Mouse (Mus musculus) layer of hippocampus, postnatal 36 days (tissue): Measurements from ENCODE around the gene Mpg. TPM values are rescaled to one million over a fixed set of nuclear protein-coding genes. Genes with fewer than 3 reads are reported as not detected.

Experiments used
- DNase-seq, 2 experiments: peaks; one replicate each; pipeline ENCODE4 v3.0.0; 2022
- total RNA-seq, 2 experiments: library from RNA; stranded (reverse); gene quantifications; 2 replicates each; pipeline ENCODE4 v1.2.3; 2021

The Mpg gene
- total RNA-seq, 2 experiments from 2014 or later, result 16.8 to 17.0 TPM

DNA sequence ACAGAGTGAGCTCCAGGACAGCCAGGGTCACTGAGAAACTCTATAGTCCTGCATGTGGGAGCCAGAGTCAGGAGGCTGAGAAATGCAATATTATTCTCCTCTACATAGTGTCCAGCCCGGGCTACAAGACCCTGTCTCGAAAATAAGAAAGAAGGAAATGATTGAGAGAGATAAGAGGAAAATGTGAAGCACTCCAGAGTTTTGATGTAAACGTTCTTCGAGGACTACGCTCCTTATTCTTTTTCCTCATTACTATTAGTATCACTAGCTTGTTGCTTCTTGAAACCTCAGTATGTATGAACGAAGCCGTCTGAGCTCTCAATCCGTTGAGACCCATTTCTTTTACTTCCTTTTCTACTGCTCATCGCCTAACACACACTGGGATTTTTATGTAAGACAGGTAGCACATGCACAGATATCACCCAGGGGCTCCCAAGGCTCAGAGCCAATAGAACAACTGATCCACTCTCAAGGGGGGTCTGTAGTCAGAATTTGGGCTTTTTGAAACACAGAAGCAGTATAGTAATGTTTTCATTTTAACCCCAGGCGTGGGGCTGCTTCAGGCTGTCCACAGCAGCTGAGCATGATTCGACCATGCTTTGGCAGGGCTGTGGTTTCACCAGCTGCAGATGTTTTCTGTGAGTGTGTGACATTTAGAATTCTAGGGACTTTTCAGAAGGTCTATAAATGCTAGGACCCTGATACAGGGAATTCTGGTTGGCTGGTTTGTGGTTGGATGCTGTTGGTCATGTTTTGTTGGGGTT lies 24.2 kb upstream of the Mpg start:
- DNase-seq, result no peak

DNA sequence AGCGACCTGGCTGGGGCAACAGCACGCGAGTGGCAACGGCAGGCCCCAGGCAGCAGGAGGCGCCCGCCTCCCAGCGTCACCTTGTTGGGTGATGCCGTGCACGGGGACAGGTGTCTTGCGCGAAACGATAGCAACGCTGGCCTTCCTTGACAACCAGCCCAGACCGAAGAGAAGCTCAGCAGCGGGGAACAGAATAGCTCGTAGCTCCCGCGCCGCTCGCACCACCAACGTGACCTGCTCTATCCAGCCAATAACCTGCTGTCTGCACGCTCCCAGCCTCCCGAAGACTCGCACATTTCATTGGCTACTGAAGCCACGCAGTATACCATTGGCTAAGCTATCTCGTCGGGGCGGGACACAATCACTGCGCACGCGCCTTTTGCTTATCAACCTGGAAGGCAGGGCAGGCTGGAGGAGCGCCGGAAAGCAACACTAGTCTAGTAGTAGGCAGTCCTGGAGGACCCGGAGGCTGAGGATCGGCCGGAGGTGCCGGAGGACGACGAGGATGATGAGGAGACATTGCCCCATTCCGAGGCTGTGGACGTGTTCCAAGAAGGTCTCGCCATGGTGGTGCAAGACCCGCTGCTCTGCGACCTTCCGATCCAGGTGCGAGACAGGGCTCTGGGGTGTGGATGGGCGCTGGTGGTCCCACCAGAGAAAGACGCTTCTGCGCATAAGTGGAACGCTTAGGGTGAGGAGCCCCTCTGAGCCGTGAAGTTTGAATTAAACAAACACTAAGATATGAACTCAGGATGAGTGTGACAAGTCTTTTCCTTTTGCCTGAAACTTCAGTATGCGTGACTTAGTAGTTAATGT lies 21.0 kb upstream of the Mpg start, which contains the start of gene Snrnp25:
Gene Snrnp25 (plus strand): TSS at position 358 of the 816 bp plus-strand sequence.
- DNase-seq, result peak; percentile 91 to 94

DNA sequence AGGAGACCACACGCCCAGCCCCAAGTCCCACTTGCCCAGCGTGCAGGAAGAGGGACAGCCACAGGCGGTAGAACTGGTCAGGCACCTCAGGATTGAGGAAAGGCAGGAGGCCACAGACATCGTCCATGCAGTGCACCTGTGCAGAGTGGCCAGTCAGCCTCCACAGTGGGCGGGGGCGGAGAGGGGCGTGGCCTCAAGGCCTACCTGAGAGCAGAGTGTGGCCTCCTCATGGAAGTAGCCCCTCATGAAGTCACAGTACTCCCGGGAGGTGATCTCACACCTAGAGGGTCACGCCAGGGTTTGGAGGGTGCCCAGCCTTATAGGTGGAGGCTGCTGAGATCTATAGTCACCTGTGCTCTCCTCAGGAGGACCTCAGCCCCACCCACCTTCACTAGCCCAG lies 15.7 kb upstream of the Mpg start:
- no peak for DNase-seq

DNA sequence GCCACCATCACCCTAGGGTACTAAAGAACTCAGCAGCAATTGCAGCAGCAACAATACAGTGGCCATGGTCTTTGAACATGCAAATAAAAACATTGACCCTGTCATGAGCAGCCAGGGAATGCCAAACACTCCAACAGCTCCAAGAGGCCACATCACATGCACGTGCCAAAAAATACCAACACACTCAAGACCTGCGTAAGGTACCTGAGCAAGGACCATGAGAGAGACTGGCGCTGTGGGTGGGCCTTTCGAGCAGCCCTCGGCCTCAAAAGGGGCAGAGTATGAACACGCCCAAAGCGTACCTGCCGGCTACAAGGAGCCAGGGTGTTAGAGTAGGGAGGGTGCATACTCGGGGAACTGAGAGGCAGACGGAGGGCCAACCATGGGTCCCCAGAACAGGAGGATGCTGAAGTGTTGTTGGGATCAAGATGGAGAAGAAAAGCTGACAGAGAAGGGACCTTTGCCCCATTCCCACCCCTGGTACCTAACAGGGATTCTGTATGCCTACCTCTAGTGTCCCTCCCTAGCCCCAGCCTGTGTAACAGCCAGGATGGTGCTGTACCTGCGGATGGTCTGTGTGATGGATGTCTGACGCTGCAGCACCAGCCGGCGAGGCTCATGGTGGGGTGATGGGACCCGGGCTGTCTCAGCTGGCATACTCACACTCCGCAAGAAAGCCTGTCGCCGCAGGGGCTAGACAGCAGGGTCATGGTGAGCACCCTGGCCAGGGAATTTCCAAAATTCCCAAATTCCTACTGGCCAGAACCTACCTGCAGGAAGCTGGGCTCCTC lies 10.7 kb upstream of the Mpg start:
- DNase-seq, result no peak

DNA sequence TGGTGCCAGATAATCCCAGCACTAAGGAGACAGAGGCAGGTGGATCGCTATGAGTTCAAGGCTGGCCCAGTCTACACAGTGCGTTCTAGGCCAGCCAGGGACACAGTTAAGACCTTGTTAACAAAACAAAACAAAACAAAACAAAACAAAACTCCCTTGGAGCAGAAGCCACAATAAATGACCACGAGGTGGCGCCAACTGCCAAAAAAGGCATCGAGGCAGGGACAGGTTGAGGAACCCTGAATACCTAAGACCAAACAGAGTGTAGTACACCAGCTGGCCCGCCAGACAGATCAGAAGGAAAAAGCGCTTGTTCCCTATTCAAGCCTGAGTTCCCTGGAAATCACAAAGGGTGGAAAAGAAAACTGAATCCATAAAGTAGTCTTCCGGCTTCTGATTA lies 9.5 kb upstream of the Mpg start:
- peak in 1 of 2 experiments; percentile 65 for DNase-seq

DNA sequence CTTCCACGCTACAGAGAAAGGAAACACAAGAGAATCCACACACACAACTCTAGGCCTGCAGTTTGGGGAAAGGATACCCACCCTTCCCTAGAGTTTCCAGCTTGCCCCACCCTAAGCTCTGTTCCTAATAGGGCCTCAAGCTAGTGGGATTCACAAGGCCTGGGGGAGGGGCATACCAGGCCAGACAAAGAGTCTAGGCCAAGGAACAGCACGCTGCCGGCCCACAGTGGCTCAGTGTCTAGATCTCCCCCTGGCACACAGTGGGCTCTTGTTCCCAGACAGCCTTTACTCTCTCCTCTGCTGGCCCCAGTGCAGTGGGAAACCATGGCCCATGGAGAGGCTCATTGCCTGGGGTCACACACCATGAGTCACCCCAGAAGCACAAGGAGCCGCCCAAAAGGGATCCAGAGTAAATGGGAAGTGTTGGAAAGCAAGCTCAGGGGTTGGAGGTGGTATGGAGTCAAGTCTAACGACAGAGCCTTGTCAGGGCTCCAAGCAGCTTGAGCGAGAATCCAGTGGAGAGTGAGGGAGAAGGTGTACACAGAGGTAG lies 7.7 kb upstream of the Mpg start:
- peak in 1 of 2 experiments; percentile 26 for DNase-seq

DNA sequence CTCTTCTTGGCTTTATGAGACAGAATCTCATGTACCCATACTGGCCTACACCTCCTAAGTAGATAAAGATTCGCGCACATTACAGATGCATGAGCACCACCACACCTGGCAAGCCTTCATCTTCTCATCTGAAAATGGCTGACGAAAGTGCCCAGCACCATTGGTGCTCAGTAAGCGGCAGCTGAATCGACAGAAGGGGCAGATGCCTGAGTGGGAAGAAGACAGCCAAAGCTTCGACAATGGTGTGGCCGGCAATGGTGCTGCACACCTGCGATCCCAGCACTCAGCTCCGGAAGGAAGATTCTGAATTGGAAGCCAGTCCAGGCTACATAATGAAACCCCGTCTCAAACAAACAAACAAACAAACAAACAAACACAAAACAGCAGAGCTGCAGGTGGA lies 7.0 kb upstream of the Mpg start:
- no peak for DNase-seq

DNA sequence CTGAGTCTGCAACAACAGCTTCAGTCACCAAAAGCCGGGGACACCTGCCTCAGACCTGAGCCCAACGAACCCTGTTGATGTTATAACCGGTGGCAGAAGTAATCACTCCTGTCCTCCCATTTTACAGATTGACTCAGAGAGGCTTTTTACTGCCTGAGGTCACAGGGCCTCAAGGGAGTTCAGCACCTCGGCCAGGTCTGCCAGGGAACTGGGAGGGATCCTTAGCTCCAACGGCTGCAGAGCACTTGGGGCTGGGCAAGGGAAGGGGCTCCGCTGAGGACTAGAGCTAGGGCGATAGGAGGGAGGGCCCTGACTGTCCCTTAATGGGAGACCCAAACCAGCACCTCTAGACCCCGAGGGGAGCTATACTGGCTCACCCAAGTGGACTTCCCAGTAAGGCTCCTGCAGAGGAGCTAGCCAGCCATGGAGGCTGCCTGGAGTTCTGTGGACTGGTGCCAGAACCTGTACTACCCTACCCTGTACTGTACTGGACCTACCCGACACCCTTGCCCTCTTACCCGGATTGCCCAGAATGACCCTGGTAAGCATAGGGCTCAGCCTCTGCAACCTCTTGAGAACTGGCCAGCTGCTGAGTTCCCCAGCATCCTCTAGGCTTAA lies 5.6 kb upstream of the Mpg start:
- no peak for DNase-seq

DNA sequence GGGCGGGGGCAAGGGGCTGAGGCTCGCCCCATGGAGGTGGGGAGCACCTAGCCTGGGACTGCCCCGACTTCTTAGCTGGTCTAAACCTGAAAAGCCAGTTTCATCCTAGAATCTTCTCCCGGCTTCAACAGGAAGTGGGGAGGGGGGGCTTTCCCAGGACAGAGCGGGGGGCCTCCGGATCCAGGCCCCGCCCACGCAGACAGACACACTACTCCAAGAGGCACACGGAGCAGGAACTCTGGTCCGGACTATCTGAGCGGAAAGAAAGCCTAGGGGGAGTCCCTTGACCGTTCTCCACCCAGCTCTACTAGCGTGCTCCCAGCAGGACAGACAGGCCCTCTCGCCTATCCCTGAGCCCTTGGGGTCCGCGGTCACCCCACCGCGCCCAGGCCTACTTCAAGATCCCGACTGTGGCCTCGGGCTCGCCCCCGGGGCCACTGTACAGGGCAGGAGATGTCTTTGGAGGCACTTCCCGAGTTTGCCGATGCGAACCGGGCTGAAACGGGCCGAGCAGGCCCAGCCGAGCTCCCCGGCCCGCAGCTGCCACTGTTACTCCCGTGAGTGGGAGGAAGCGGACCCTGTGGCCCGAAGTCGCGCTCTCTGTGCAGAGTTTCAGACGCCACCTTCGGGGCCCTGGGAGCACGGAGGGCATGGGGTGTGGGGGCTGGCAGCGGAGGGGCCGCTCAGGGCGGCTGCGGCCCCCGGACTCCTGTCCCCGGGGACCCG lies 4.9 kb upstream of the Mpg start:
- no peak for DNase-seq

DNA sequence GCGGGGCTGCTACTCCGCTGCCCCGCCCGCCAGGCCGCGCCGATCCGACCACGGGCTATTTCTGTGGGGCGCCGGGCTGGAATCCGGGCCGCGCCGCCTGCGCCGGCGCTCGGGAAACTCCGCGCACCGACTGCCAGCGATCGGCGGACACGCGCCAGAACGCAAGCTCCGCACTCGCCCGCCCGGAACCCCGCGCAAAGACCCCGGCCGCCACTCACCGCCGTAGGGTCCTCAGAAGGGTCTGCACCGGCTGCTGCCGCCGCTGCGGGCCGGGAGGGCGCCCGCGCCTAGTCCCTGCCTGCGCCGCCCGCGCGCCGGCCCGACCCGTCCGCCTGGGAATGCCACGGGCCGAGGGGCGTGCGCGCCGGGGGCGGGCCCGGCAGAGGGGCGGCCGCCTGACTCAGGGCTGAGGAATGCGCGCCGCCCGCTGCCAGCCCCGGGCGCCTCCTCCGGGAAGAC lies 4.3 kb upstream of the Mpg start, which contains the start of gene Rhbdf1:
Gene Rhbdf1 (minus strand): TSS at position 350 of the 459 bp plus-strand sequence.
- peak in 1 of 2 experiments; percentile 31 for DNase-seq

DNA sequence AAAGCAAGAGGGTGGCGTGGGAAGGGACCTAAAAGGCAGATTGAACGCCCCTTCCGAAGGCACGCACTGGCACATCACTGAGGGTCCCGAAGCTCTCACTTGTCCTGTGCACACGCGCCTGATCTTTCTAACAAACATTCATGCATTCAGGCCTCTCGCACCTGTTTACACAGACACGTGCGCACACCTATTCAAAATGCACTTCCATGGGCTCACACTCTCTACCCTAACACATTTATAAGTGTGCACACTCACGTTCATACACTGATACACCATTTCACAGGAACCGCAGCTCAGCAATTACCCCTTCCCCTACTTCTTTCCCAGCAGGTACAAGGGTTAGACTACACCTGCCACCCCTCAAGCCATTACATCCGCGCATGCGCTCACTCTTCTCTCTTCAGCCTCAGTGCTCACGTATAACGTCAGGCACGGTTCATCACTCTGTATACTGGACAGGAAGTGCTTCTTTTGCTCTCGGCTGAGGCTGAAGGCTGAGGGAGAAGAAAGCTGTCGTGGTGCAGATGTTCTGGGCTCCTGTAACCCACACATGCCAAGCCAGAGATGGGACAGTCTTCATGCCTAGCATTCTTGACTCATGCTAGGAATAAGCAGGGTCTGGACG lies 3.6 kb upstream of the Mpg start:
- DNase-seq, result no peak

DNA sequence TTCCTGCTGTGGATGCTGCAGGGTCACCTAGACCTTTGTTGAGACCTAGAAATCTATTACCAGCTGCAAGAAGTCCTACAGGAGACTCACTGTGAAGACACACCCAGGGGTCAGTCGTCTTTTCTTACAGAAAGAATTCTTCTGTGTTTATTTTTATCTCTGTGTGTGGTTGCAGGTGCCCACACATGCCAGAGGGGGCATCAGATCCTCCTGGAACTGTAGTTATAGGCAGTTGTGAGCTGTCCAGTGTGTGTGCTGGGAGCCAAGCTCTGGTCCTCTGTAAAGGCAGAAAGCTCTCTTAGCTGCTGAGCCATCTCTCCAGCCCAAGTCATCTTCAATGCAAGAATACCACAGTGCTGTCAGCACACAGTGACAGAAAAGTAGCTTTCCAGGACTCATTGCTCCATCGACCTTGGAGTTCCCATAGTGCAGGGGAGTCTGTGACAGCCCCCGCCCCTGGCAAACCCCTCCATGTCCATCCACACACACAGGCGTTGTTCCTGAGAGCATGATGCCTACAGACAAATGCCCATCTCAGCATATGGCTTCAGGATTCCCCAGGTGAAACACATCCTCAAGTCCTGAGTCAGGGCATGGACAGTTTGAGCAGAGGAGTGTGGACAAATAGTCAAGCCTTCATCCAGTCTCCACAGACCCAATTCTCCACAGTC lies 2.9 kb upstream of the Mpg start:
- DNase-seq, result no peak

DNA sequence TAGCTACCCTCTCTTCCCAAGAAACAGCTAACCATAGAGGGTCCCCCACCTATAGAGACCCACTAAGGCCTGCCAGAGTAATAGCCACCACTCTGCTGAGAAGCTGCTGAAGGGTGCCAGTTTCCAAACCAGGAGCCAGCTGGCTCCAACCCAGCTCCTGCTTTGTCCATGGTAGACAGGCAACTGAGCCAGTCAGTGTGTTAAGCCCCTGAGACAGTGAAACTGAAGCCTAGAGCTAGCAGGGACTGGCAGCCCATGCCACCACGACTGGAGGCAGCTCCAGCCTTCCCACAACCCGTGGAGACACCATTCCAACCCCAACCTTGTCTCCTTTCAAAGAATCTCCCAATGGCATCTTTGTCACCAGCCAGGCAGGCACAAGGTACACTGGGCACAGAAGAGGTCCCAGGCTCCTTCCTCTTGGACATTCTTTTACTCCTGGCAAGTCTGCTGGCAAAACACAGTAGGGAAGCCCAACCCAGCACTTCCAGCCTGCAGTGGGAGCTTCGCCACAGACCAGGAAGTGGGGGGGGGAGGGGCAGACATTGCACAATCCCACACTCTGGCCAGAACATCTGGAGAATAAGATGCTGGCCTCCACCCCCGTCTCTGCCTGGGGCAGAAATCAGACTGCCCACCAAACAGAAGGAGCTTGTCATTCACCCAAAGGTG lies 1.7 kb upstream of the Mpg start:
- no peak for DNase-seq

DNA sequence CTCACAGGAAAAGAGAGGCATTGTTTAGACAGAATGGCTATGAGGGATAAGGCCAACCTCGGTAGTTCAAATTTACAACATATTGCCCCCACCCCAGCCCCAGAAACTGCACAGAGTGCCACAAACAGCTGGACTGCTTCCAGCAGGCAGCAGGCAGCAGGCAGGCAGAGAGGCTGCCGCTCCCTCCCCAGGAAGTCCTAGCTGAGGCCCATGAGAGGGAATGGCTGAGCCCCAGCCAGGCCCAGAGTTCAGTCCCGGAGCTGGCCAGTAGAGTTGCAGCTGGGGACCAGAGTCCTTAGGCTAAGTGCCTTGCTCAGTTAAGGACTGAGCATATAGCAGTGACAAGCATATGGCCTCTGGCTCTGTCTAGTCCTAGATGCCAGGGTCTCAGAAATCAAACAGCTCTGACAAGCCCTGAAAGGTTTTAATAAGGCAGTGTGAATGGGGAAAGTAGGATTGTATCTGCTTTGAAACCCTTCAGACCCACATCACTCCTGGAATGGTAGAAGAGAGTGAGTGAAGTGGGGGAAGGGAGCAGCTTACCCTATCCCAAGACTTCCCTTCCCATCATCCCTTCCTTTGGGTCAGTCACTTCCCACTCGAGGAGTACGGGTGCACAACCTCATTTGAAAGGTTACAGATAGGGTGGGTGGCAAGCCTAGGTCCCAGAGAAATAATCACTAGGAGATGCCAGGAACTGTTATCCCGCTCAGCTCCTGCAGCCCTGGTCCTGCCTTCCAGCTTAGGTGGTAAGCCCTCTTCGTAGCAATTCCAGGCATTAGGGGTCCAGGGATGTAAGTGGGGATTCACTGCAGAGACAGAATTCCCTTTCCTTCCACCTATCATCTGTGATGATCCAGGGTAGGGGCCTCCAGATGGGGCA lies 842 bp upstream of the Mpg start:
- DNase-seq, result no peak

DNA sequence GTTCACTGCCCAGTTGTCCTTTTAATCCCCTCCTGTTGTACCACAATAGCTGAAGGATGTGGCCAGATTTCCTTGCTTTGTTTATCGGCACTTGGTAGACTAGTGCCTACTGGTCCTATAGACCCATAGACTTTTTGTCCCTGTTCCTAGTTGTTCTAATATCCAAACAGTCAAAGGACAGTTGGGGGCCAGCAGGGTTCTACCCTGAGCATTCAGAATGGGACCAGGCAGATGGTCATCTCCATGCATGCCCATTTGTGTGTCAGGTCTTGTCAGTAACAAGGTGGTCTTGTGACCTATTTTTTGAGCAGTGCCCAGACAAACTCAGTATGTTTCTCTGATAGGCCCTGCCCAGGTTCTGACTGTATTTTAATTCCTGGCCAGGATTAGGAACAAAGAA lies 736 bp downstream of the Mpg start:
- DNase-seq, result no peak

DNA sequence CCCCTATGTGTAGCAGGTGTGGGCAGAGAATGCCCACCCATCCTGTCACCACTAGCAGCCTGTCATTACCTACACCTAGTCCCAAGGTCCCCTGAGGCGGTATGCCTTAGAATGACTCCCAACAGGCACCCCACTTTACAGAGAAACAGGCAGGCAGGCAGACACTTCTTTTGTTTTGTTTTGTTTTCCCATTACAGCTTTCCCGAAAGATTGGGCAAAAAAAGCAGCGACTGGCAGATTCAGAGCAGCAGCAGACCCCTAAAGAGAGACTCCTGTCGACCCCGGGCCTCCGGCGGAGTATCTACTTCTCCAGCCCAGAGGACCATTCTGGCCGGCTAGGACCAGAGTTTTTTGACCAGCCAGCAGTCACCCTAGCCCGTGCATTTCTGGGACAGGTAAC lies 1.2 kb downstream of the Mpg start:
- no peak for DNase-seq

DNA sequence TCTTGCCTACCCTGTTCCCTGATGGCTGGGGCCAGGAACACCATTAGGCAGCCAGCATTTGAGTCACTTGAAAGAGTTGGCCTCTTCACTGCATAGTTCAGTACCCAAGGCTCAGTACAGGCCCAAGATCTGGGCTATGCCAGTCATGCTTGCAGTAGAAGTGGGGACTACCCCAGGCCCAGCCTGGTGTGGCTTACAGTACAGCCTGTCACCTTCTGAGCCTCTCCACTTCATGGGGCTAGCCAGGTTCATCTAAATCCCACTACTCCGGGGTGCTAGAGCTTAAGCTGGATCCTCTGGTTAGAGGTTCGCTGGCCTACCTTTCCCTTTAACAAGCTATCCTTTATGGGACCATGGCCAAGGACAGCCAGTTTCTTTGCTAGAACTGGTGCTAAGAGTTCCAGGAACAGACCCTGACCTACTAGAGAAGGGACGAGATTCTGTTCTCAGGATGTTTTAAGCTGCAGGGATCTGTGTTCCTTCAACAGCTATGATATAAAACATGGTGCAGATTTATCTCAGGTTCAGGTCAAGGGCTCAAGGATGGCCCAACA lies 2.1 kb downstream of the Mpg start:
- no peak for DNase-seq

DNA sequence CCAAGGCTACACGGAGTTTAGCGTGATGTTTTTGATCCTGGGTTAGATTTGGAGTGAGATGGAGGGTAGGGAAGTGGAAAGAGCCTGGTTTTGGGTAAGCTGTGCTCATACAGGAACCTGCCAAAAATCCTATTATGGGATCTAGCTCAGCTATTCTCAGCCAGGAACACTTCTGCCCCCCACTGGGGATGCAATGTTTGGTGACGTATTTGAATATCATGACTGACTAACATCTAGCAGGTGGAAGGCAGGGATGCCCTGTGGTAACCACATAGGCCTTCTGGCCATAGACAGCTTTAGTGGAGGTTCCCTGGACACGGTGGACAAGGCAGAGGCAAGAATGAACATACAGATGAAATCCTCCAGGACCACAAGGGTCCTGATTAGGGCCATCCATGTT lies 3.9 kb downstream of the Mpg start:
- no peak for DNase-seq
